Mouse (Mus musculus): Measurements from ENCODE around the gene Txn1.

The Txn1 gene

DNA sequence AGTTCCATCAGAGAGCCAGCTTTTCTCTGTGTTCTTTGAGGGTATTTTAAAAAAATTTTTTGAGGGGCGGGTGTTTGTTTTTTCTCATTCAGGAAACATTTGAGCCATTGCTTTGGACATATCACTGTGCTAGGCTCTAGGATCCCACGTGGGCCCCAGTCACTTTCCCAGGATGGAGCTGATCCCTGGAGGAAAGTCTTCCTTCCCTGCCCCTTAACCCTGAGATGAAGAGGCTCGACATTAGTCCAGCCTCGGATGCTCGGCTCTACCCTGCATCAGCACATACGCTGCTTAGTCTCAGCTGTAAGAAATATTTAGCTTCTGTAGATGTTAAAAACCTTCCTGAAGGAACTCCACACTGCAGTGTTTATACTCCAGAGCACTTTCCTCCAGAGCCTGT is 60.3 kb downstream of the Txn1 start:
- DNase-seq, result no peak

DNA sequence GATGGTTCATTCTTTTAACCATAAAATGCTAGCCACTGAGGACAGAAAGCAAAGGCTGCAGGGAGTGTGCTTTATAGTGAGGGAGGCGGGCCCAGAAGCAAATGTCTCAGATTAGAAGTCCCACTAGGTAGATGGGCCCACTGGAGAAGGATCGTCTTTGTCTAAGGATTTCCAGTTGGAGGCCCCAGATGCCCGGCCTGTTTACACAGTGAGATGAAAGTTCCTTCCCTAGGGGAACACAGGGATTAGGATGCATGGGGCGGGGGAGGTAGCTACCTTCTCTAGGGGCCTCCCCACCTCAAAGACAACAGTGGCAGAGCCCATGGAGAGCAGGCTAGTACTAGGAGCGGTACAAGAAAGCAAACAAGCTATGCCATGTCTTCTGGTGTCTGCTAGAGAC is 61.1 kb downstream of the Txn1 start:
- DNase-seq, result no peak
